Mouse (Mus musculus) intestine, embryonic 15.5 days (tissue): ENCODE results near the gene Opa3. TPM values are rescaled to one million over a fixed set of nuclear protein-coding genes. Genes with fewer than 3 reads are reported as not detected.
A peak's percentile ranks its signal among the peaks of the same experiment; 100 is the strongest.

Source experiments
- ATAC-seq: fragments of 200-750 bp; cut with Nextera tagmentation; 2 replicates; pipeline ENCODE4 v1.8.0; 2017; ENCODE audit warnings: moderate TSS enrichment, moderate library complexity
- H3K27ac ChIP-seq: fragments of 300-500 bp; sonication (generic); 2 replicates; pipeline ENCODE4 v1.5.1; 2015; ENCODE audit warnings: mild to moderate bottlenecking, inconsistent platforms
- H3K27me3 ChIP-seq: fragments of 300-500 bp; sonication (generic); replicated peaks from 2 replicates; pipeline ENCODE4 v1.6.1; 2015; ENCODE audit warnings: inconsistent platforms
- H3K36me3 ChIP-seq: fragments of 300-500 bp; sonication (generic); 2 replicates; pipeline ENCODE4 v1.6.1; 2015; ENCODE audit warnings: inconsistent platforms
- H3K4me1 ChIP-seq: fragments of 300-500 bp; sonication (generic); replicated peaks from 2 replicates; pipeline ENCODE4 v1.6.1; 2015; ENCODE audit warnings: inconsistent platforms
- H3K4me2 ChIP-seq: fragments of 300-500 bp; sonication (generic); replicated peaks from 2 replicates; pipeline ENCODE4 v1.6.1; 2015; ENCODE audit warnings: mild to moderate bottlenecking, inconsistent platforms
- H3K4me3 ChIP-seq: fragments of 300-500 bp; sonication (generic); replicated peaks from 2 replicates; pipeline ENCODE4 v1.5.1; 2015; ENCODE audit warnings: inconsistent platforms
- H3K9ac ChIP-seq: fragments of 300-500 bp; sonication (generic); 2 replicates; pipeline ENCODE4 v1.6.1; 2015; ENCODE audit warnings: inconsistent platforms
- H3K9me3 ChIP-seq: fragments of 300-500 bp; sonication (generic); 2 replicates; pipeline ENCODE4 v1.6.1; 2016; ENCODE audit warnings: inconsistent platforms
- WGBS: fragments of 180-500 bp; shearing (Covaris S2); methylation state at CpG from one replicate; pipeline ENCODE4 v1.1.7; 2015; 5-methylcytosine and 5-hydroxymethylcytosine counted together
- polyA plus RNA-seq: library from polyadenylated mRNA; unstranded; fragments of >200 nt; fragmentation: Nextera tagmentation; extraction: Ambion mirVana; gene quantifications from 2 replicates; pipeline ENCODE4 v1.2.1, GENCODE M21; 2015

Opa3 gene
- polyA plus RNA-seq, 1 experiment from 2014 or later, result 36.8 TPM

GRCm38 (mm10) chr7:19255395-19255794 lies 27.3 kb downstream of the Opa3 start:
- Histone ChIP-seq H3K27ac (no peak overlapping the region), H3K9ac (no peak overlapping the region), H3K9me3 (no peaks in the 10 kb centered on the region), H3K4me3 (no peak overlapping the region), H3K27me3 (no peaks in the 10 kb centered on the region), H3K36me3 (peaks cover 31% of the 10 kb centered on the region), H3K4me2 (no peak overlapping the region), H3K4me1 (0 out of 2 replicates have a peak, but pooled peaks cover 2% of the 10 kb centered on the region)
- WGBS, result 87% methylated on average over 17 of the region's 17 CpGs
- ATAC-seq, result no peak

DNA sequence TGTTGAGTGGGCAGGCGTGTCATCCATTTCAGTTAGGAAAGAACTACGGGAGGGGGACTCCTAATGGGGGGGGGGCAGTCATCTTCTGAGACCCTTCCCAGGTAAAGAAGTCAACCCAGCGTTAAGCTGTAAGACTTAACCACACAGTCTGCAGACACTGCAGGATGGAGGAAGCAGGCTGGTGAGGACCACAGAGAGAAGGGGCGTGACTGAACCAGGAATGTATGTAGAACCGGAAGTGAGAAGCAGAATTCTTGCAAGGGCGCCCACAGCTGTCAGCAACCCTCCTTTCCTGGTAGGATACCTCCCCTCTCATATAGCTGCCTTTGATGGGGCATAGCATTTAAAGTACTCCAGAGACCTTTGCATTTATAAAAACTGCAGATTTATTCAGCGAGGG lies 28.4 kb downstream of the Opa3 start:
- H3K36me3 ChIP-seq, result peaks cover 40% of the 10 kb centered on the region
- H3K27ac ChIP-seq, result no peak overlapping the region
- H3K9me3 ChIP-seq, result no peaks in the 10 kb centered on the region
- H3K27me3 ChIP-seq, result no peaks in the 10 kb centered on the region
- 0 out of 2 replicates have a peak, but pooled peaks cover 8% of the 10 kb centered on the region for H3K4me1 ChIP-seq
- H3K9ac ChIP-seq, result no peak overlapping the region
- H3K4me3 ChIP-seq, result no peak overlapping the region
- ATAC-seq, result no peak
- H3K4me2 ChIP-seq, result no peak overlapping the region
- 77% methylated on average over 7 of the region's 7 CpGs for WGBS

- Histone ChIP-seq H3K4me2 (no peak overlapping the region), H3K27me3 (no peaks in the 10 kb centered on the region), H3K36me3 (peaks cover 48% of the 10 kb centered on the region), H3K4me1 (0 out of 2 replicates have a peak, but pooled peaks cover 8% of the 10 kb centered on the region), H3K4me3 (no peak overlapping the region), H3K9ac (no peak overlapping the region), H3K9me3 (no peaks in the 10 kb centered on the region), H3K27ac (no peak overlapping the region)
- ATAC-seq, result peak; percentile 85
- 40% methylated on average over 11 of the region's 11 CpGs for WGBS
Observed at GRCm38 (mm10) chr7:19257390-19258022, 29.4 kb downstream of the Opa3 start.

GRCm38 (mm10) chr7:19258336-19258735 lies 30.2 kb downstream of the Opa3 start:
- H3K4me1 ChIP-seq, result 0 out of 2 replicates have a peak, but pooled peaks cover 8% of the 10 kb centered on the region
- H3K4me2 ChIP-seq, result no peak overlapping the region
- H3K27ac ChIP-seq, result no peak overlapping the region
- no peak overlapping the region for H3K4me3 ChIP-seq
- no peak overlapping the region for H3K9ac ChIP-seq
- 78% methylated on average over 3 of the region's 3 CpGs for WGBS
- no peaks in the 10 kb centered on the region for H3K27me3 ChIP-seq
- peaks cover 51% of the 10 kb centered on the region for H3K36me3 ChIP-seq
- no peak for ATAC-seq
- H3K9me3 ChIP-seq, result no peaks in the 10 kb centered on the region

- H3K4me3 ChIP-seq, result no peak overlapping the region
- peak overlapping the region; percentile 52 for H3K4me2 ChIP-seq
- peaks cover 37% of the 10 kb centered on the region for H3K36me3 ChIP-seq
- no peak overlapping the region for H3K9ac ChIP-seq
- H3K27me3 ChIP-seq, result no peaks in the 10 kb centered on the region
- ATAC-seq, result peak; percentile 26
- H3K9me3 ChIP-seq, result no peaks in the 10 kb centered on the region
- whole genome bisulfite sequencing, result 38% methylated on average over 7 of the region's 7 CpGs
- H3K4me1 ChIP-seq, result peaks cover 50% of the 10 kb centered on the region
- H3K27ac ChIP-seq, result peak overlapping the region; percentile 33; the same call in 1 of the 2 replicates
Observed at GRCm38 (mm10) chr7:19265147-19265546, 37.0 kb downstream of the Opa3 start.

DNA sequence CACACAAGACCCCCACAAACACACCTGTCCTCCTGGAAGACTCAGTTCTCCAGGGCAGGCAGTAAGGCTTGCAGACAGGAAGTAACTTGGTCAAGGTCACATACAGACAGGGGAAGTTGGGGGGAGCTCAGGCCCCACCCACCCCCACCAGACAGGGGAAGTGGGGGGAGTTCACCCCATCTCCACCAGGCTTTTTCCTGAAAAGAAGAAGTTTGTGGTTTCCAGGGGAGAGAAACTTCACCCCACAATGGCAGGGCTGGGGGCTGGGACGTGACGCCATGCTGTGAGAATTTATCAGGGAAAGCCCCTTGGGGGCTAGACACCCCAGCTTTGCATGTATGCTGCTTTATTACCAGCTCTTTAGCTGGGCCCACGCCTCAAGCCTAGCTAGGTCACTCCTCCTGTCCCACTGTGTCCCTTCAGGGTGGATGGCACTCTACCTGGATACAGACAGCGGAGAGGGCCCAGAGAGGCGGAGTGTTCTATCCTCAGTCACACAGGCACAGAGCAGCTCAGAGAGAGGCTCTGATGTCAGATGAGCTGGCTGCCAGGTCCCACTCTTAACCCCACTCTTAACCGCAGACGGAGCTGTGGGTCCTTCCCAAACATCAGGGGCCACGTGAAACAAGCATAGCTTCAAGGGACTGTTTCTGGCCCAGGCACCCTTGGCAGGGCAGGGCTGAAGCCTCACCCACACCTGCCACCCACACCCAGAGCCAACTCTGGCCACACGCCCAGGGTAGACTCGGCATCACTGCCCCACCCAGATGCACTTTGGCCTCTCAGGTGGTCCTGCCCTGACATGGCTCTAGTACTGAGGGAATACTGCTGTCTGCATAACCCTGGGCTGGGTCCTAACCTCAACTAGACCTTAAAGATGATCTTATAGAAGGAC lies 38.0 kb downstream of the Opa3 start:
- peaks cover 27% of the 10 kb centered on the region for H3K36me3 ChIP-seq
- no peaks in the 10 kb centered on the region for H3K9me3 ChIP-seq
- peaks cover 47% of the 10 kb centered on the region for H3K4me1 ChIP-seq
- peak overlapping the region; percentile 52 for H3K4me2 ChIP-seq
- peak; percentile 54 for ATAC-seq
- H3K9ac ChIP-seq, result peak overlapping the region; percentile 24; the same call in 1 of the 2 replicates
- H3K27ac ChIP-seq, result peak overlapping the region; percentile 68
- WGBS, result 66% methylated on average over 10 of the region's 10 CpGs
- H3K4me3 ChIP-seq, result 0 out of 2 replicates have a peak overlapping the region, but pooled peaks have one; percentile 8
- no peaks in the 10 kb centered on the region for H3K27me3 ChIP-seq

- ATAC-seq, result no peak
- Histone ChIP-seq H3K4me1 (peaks cover 47% of the 10 kb centered on the region), H3K4me3 (no peak overlapping the region), H3K9me3 (no peaks in the 10 kb centered on the region), H3K4me2 (peak overlapping the region; percentile 52), H3K9ac (peak overlapping the region; percentile 32; the same call in 1 of the 2 replicates), H3K27ac (peak overlapping the region; percentile 68), H3K27me3 (no peaks in the 10 kb centered on the region), H3K36me3 (peaks cover 21% of the 10 kb centered on the region)
- 60% methylated on average over 10 of the region's 10 CpGs for WGBS
Observed at GRCm38 (mm10) chr7:19267051-19267450, 38.9 kb downstream of the Opa3 start.

DNA sequence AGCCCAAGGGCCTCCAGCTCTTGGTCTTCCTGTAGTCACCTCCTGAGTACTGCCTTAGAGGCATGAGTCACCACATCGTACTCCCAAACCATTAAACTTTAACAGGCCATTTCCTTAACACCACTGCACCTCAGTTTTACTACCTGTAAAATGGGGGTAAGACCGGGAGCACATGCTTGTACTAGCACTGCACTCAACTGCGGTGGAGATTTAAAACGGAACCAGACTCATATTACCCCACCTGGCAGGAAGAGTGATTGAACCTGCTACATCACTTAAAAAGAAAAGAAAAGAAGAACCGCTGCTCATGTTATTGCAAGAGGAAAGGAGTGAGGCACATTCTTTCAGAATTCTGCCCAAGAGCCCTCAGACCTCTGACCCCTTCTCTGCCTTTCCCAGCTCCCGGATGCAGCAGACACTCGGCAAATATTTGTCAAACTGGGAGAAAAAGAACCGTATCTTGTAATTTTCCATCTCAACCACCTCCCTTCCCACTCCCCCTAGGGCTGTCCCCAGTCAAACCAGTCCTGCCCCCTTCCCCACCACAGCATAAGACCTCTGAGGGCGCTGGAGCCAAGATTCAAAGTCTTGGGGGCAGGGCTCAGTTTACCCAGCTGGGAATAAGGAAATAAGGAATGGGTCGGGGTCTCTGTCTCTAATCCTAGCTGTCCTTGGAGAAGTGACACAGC lies 41.0 kb downstream of the Opa3 start:
- Histone ChIP-seq H3K27me3 (no peaks in the 10 kb centered on the region), H3K4me2 (peak overlapping the region; percentile 93), H3K4me3 (peak overlapping the region; percentile 99), H3K27ac (peak overlapping the region; percentile 98), H3K9ac (peak overlapping the region; percentile 96), H3K4me1 (peaks cover 47% of the 10 kb centered on the region), H3K36me3 (peaks cover 8% of the 10 kb centered on the region), H3K9me3 (no peaks in the 10 kb centered on the region)
- 21% methylated on average over 10 of the region's 10 CpGs for WGBS
- ATAC-seq, result no peak

DNA sequence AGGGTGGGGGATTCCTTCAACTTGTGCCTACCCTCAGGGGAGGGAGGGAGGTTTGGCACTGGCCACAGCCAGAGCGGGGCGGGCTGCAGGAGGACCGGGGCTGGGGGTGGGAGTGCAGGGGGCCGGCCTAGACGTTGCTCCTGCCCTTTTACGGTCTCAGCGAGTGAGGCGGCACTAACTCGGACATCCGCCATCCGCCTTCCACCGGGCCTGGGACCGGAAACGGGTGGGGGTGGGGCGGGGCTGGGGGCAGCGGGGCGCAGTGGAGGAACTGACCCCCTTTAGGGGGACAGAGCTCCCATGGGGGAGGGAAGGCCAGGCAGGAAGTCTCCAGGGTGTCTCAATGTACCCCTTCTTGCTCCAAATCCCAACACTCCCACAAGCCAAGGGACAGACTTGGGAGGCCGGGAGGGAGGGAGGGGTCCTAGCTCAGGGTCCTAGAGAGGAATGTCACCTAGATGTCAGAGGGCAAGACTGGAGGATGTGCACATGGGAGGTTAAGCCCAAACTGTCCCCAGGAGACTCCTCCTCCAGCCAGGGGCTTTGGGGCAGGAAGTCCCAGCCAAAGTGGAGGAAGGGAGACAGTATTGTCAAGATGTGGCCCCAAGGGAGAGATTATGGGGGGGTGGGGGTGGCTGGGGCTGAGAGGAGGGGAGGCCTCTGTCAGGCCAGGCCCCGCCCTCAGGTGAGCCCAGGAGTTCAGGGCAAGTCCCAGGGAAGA lies 41.7 kb downstream of the Opa3 start:
- H3K9me3 ChIP-seq, result no peaks in the 10 kb centered on the region
- peak overlapping the region; percentile 93 for H3K4me2 ChIP-seq
- peaks cover 42% of the 10 kb centered on the region for H3K4me1 ChIP-seq
- WGBS, result 1% methylated on average over 19 of the region's 19 CpGs
- H3K9ac ChIP-seq, result peak overlapping the region; percentile 96
- 0 out of 2 replicates have a peak, but pooled peaks cover under 1% of the 10 kb centered on the region for H3K36me3 ChIP-seq
- peak; percentile 48 for ATAC-seq
- H3K4me3 ChIP-seq, result peak overlapping the region; percentile 99
- peak overlapping the region; percentile 98 for H3K27ac ChIP-seq
- no peaks in the 10 kb centered on the region for H3K27me3 ChIP-seq

DNA sequence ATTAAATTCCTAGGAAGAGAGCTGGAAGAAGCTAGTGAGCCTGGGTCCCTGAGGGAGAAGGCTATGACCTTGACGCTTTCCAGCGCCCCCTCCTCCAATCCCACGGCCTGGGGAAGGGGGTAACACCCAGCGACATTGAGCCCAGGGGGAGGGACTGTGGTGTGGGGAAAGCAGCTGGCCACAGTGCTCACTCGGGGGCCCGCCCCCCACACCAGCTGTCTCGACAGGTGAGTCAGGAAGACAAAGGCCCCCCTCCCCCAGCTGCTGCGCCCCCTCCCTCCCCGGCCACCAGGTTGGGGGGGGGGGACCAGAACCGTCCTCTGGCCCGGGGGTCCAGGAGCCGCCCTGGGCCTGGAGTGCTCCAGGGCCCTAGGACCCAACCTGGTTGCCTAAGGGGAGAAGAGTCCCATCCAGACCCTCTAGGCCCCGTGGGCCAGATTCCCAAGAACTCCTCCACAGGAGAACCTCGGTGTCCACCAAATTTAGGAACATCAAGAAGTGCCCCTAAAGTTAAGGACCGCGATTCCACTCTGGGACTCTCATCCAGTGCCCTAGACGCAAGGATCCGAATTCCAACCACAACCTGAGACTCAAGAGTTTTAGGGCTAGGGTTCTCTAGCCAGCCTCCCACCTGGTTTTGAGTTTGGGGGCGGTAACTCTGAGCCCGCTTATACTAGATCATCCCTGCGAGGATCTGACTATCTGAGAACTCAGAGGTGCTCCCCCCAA lies 42.5 kb downstream of the Opa3 start:
- Histone ChIP-seq H3K4me1 (peaks cover 35% of the 10 kb centered on the region), H3K9me3 (no peaks in the 10 kb centered on the region), H3K4me2 (peak overlapping the region; percentile 93), H3K36me3 (no peaks in the 10 kb centered on the region), H3K4me3 (peak overlapping the region; percentile 99), H3K9ac (peak overlapping the region; percentile 96), H3K27me3 (no peaks in the 10 kb centered on the region), H3K27ac (peak overlapping the region; percentile 98)
- under 1% methylated on average over 21 of the region's 21 CpGs for whole genome bisulfite sequencing
- ATAC-seq, result no peak
